Mouse (Mus musculus) hindbrain, embryonic 10.5 days (tissue): ENCODE results near the gene Dlg2. TPM values are rescaled to one million over a fixed set of nuclear protein-coding genes. Genes with fewer than 3 reads are reported as not detected.

Source experiments
- DNase-seq: peaks from one replicate; pipeline ENCODE4 v3.0.0-alpha.2; 2017; ENCODE audit warnings: low spot score
- H3K27ac ChIP-seq: fragments of 300-500 bp; sonication (generic); 2 replicates; pipeline ENCODE4 v1.5.1; 2016; ENCODE audit warnings: mild to moderate bottlenecking, moderate library complexity
- H3K27me3 ChIP-seq: fragments of 300-500 bp; sonication (generic); 2 replicates; pipeline ENCODE4 v1.6.1; 2016; ENCODE audit warnings: mild to moderate bottlenecking; ENCODE audit not compliant: poor library complexity, insufficient read depth, severe bottlenecking
- H3K36me3 ChIP-seq: fragments of 300-500 bp; sonication (generic); 2 replicates; pipeline ENCODE4 v1.6.1; 2016; ENCODE audit warnings: mild to moderate bottlenecking, moderate library complexity
- H3K4me1 ChIP-seq: fragments of 300-500 bp; sonication (generic); replicated peaks from 2 replicates; pipeline ENCODE4 v1.6.1; 2016; ENCODE audit warnings: mild to moderate bottlenecking
- H3K4me3 ChIP-seq: fragments of 300-500 bp; sonication (generic); 2 replicates; pipeline ENCODE4 v1.5.1; 2016; ENCODE audit warnings: mild to moderate bottlenecking, moderate library complexity
- H3K9me3 ChIP-seq: fragments of 300-500 bp; sonication (generic); 2 replicates; pipeline ENCODE4 v1.6.1; 2016; ENCODE audit warnings: mild to moderate bottlenecking, moderate library complexity
- WGBS: fragments of 180-500 bp; shearing (Covaris S2); methylation state at CpG from one replicate; pipeline ENCODE4 v1.1.7; 2016; 5-methylcytosine and 5-hydroxymethylcytosine counted together
- polyA plus RNA-seq: library from polyadenylated mRNA; unstranded; fragments of >200 nt; fragmentation: Nextera tagmentation; extraction: Ambion mirVana; gene quantifications from 2 replicates; pipeline ENCODE4 v1.2.1, GENCODE M21; 2016

Dlg2 gene
- polyA plus RNA-seq, 1 experiment from 2014 or later: 2.2 TPM

GRCm38 (mm10) chr7:92258148-92258547 lies 1781.7 kb downstream of the Dlg2 start:
- DNase-seq: no peak
- H3K27ac ChIP-seq: no peak overlapping the region
- no peaks in the 10 kb centered on the region for H3K27me3 ChIP-seq
- WGBS: 93% methylated on average over 4 of the region's 4 CpGs
- H3K36me3 ChIP-seq: no peaks in the 10 kb centered on the region
- H3K9me3 ChIP-seq: no peaks in the 10 kb centered on the region
- H3K4me1 ChIP-seq: no peaks in the 10 kb centered on the region
- H3K4me3 ChIP-seq: no peak overlapping the region

GRCm38 (mm10) chr7:92258701-92259100 lies 1782.2 kb downstream of the Dlg2 start:
- 77% methylated on average over 3 of the region's 3 CpGs for WGBS
- Histone ChIP-seq H3K27ac (no peak overlapping the region), H3K36me3 (no peaks in the 10 kb centered on the region), H3K4me3 (no peak overlapping the region), H3K4me1 (no peaks in the 10 kb centered on the region), H3K27me3 (no peaks in the 10 kb centered on the region), H3K9me3 (no peaks in the 10 kb centered on the region)
- DNase-seq: no peak

- Histone ChIP-seq H3K9me3 (no peaks in the 10 kb centered on the region), H3K27me3 (no peaks in the 10 kb centered on the region), H3K4me3 (no peak overlapping the region), H3K4me1 (no peaks in the 10 kb centered on the region), H3K36me3 (no peaks in the 10 kb centered on the region), H3K27ac (no peak overlapping the region)
- 79% methylated on average over 3 of the region's 3 CpGs for WGBS
- DNase-seq: no peak
Measured at GRCm38 (mm10) chr7:92264325-92264724, 1787.9 kb downstream of the Dlg2 start.

GRCm38 (mm10) chr7:92264964-92265363 lies 1788.5 kb downstream of the Dlg2 start:
- H3K9me3 ChIP-seq: no peaks in the 10 kb centered on the region
- no peaks in the 10 kb centered on the region for H3K36me3 ChIP-seq
- DNase-seq: no peak
- H3K4me1 ChIP-seq: no peaks in the 10 kb centered on the region
- no peak overlapping the region for H3K27ac ChIP-seq
- H3K27me3 ChIP-seq: no peaks in the 10 kb centered on the region
- no peak overlapping the region for H3K4me3 ChIP-seq

- no peak overlapping the region for H3K4me3 ChIP-seq
- no peak overlapping the region for H3K27ac ChIP-seq
- H3K27me3 ChIP-seq: no peaks in the 10 kb centered on the region
- DNase-seq: no peak
- H3K9me3 ChIP-seq: no peaks in the 10 kb centered on the region
- H3K36me3 ChIP-seq: no peaks in the 10 kb centered on the region
- 0 out of 2 replicates have a peak, but pooled peaks cover 2% of the 10 kb centered on the region for H3K4me1 ChIP-seq
- 88% methylated on average over 4 of the region's 4 CpGs for WGBS
Measured at GRCm38 (mm10) chr7:92275353-92275752, 1798.9 kb downstream of the Dlg2 start.

GRCm38 (mm10) chr7:92277629-92278028 lies 1801.2 kb downstream of the Dlg2 start:
- no peak for DNase-seq
- no peak overlapping the region for H3K27ac ChIP-seq
- 73% methylated on average over 4 of the region's 4 CpGs for WGBS

GRCm38 (mm10) chr7:92280925-92281324 lies 1804.5 kb downstream of the Dlg2 start:
- DNase-seq: peak; percentile 24
- WGBS: 34% methylated on average over 7 of the region's 7 CpGs
- Histone ChIP-seq H3K4me3 (no peak overlapping the region), H3K27ac (no peak overlapping the region), H3K9me3 (no peaks in the 10 kb centered on the region), H3K4me1 (0 out of 2 replicates have a peak, but pooled peaks cover 10% of the 10 kb centered on the region), H3K36me3 (no peaks in the 10 kb centered on the region), H3K27me3 (no peaks in the 10 kb centered on the region)

More at GRCm38 (mm10) chr7:92277629-92278028, 1801.2 kb downstream of the Dlg2 start:
- H3K27me3 ChIP-seq: no peaks in the 10 kb centered on the region
- no peaks in the 10 kb centered on the region for H3K36me3 ChIP-seq
- H3K4me3 ChIP-seq: no peak overlapping the region
- H3K4me1 ChIP-seq: 0 out of 2 replicates have a peak, but pooled peaks cover 10% of the 10 kb centered on the region
- no peaks in the 10 kb centered on the region for H3K9me3 ChIP-seq

GRCm38 (mm10) chr7:92287058-92287457 lies 1810.6 kb downstream of the Dlg2 start:
- DNase-seq: no peak
- no peaks in the 10 kb centered on the region for H3K27me3 ChIP-seq
- no peaks in the 10 kb centered on the region for H3K36me3 ChIP-seq
- no peak overlapping the region for H3K4me3 ChIP-seq
- no peaks in the 10 kb centered on the region for H3K9me3 ChIP-seq
- no peaks in the 10 kb centered on the region for H3K4me1 ChIP-seq
- H3K27ac ChIP-seq: no peak overlapping the region
- WGBS: 62% methylated on average over 1 of the region's 1 CpGs

- Histone ChIP-seq H3K9me3 (no peaks in the 10 kb centered on the region), H3K4me1 (no peaks in the 10 kb centered on the region), H3K4me3 (no peak overlapping the region), H3K27me3 (no peaks in the 10 kb centered on the region), H3K27ac (no peak overlapping the region), H3K36me3 (no peaks in the 10 kb centered on the region)
- 94% methylated on average over 3 of the region's 3 CpGs for WGBS
- no peak for DNase-seq
Measured at GRCm38 (mm10) chr7:92288814-92289213, 1812.3 kb downstream of the Dlg2 start.

GRCm38 (mm10) chr7:92292918-92293518 lies 1816.5 kb downstream of the Dlg2 start:
- 85% methylated on average over 8 of the region's 8 CpGs for WGBS
- no peaks in the 10 kb centered on the region for H3K36me3 ChIP-seq
- no peaks in the 10 kb centered on the region for H3K27me3 ChIP-seq
- no peaks in the 10 kb centered on the region for H3K9me3 ChIP-seq
- no peak overlapping the region for H3K4me3 ChIP-seq
- H3K4me1 ChIP-seq: no peaks in the 10 kb centered on the region
- no peak overlapping the region for H3K27ac ChIP-seq
- no peak for DNase-seq

GRCm38 (mm10) chr7:92301046-92301445 lies 1824.6 kb downstream of the Dlg2 start:
- H3K27me3 ChIP-seq: no peaks in the 10 kb centered on the region
- H3K9me3 ChIP-seq: no peaks in the 10 kb centered on the region
- no peaks in the 10 kb centered on the region for H3K4me1 ChIP-seq
- H3K4me3 ChIP-seq: no peak overlapping the region
- DNase-seq: no peak
- no peaks in the 10 kb centered on the region for H3K36me3 ChIP-seq
- H3K27ac ChIP-seq: no peak overlapping the region
- WGBS: 71% methylated on average over 2 of the region's 2 CpGs

GRCm38 (mm10) chr7:92307634-92308033 lies 1831.2 kb downstream of the Dlg2 start:
- H3K27me3 ChIP-seq: no peaks in the 10 kb centered on the region
- no peaks in the 10 kb centered on the region for H3K4me1 ChIP-seq
- H3K27ac ChIP-seq: no peak overlapping the region
- WGBS: 95% methylated on average over 2 of the region's 2 CpGs
- H3K9me3 ChIP-seq: no peaks in the 10 kb centered on the region
- H3K4me3 ChIP-seq: no peak overlapping the region
- H3K36me3 ChIP-seq: no peaks in the 10 kb centered on the region
- DNase-seq: no peak

- Histone ChIP-seq H3K27ac (no peak overlapping the region), H3K27me3 (no peaks in the 10 kb centered on the region), H3K4me3 (no peak overlapping the region), H3K4me1 (no peaks in the 10 kb centered on the region), H3K9me3 (no peaks in the 10 kb centered on the region), H3K36me3 (no peaks in the 10 kb centered on the region)
- WGBS: 89% methylated on average over 2 of the region's 2 CpGs
- DNase-seq: no peak
Measured at GRCm38 (mm10) chr7:92308168-92308567, 1831.7 kb downstream of the Dlg2 start.

GRCm38 (mm10) chr7:92316389-92316788 lies 1839.9 kb downstream of the Dlg2 start:
- Histone ChIP-seq H3K4me3 (no peak overlapping the region), H3K27me3 (no peaks in the 10 kb centered on the region), H3K27ac (no peak overlapping the region), H3K4me1 (no peaks in the 10 kb centered on the region), H3K36me3 (no peaks in the 10 kb centered on the region), H3K9me3 (no peaks in the 10 kb centered on the region)
- DNase-seq: no peak
- 90% methylated on average over 6 of the region's 6 CpGs for WGBS
